Mouse (Mus musculus) forebrain, embryonic 13.5 days (tissue): ENCODE measurements at regions not wholly inside any gene's neighbourhood (a gene's known extent, or its start where the extent isn't known, plus 50 kb on each side); places are given as distances from the start of the nearest gene placed in this dataset.

Experiments
- ATAC-seq: fragments of 200-750 bp; cut with Nextera tagmentation; 2 replicates; pipeline ENCODE4 v1.8.0; 2017
- H3K27ac ChIP-seq: fragments of 300-500 bp; sonication (generic); 2 replicates; pipeline ENCODE4 v1.5.1; 2015; ENCODE audit warnings: inconsistent platforms, mild to moderate bottlenecking, moderate library complexity
- H3K27me3 ChIP-seq: fragments of 300-500 bp; sonication (generic); 2 replicates; pipeline ENCODE4 v1.6.1; 2015; ENCODE audit warnings: mild to moderate bottlenecking, inconsistent platforms
- H3K36me3 ChIP-seq: fragments of 300-500 bp; sonication (generic); 2 replicates; pipeline ENCODE4 v1.6.1; 2015; ENCODE audit warnings: mild to moderate bottlenecking, inconsistent platforms; ENCODE audit not compliant: poor library complexity, severe bottlenecking
- H3K4me1 ChIP-seq: fragments of 300-500 bp; sonication (generic); 2 replicates; pipeline ENCODE4 v1.6.1; 2015; ENCODE audit warnings: inconsistent platforms
- H3K4me2 ChIP-seq: fragments of 300-500 bp; sonication (generic); 2 replicates; pipeline ENCODE4 v1.6.1; 2015; ENCODE audit warnings: inconsistent platforms, mild to moderate bottlenecking, moderate library complexity
- H3K4me3 ChIP-seq: fragments of 300-500 bp; sonication (generic); 2 replicates; pipeline ENCODE4 v1.5.1; 2015; ENCODE audit warnings: mild to moderate bottlenecking, inconsistent platforms
- H3K9ac ChIP-seq: fragments of 300-500 bp; sonication (generic); 2 replicates; pipeline ENCODE4 v1.6.1; 2015; ENCODE audit warnings: mild to moderate bottlenecking, inconsistent platforms
- H3K9me3 ChIP-seq: fragments of 300-500 bp; sonication (generic); replicated peaks from 2 replicates; pipeline ENCODE4 v1.6.1; 2016; ENCODE audit warnings: inconsistent platforms
- WGBS: fragments of 180-500 bp; shearing (Covaris S2); methylation state at CpG from one replicate; pipeline ENCODE4 v1.1.7; 2015; 5-methylcytosine and 5-hydroxymethylcytosine counted together

DNA sequence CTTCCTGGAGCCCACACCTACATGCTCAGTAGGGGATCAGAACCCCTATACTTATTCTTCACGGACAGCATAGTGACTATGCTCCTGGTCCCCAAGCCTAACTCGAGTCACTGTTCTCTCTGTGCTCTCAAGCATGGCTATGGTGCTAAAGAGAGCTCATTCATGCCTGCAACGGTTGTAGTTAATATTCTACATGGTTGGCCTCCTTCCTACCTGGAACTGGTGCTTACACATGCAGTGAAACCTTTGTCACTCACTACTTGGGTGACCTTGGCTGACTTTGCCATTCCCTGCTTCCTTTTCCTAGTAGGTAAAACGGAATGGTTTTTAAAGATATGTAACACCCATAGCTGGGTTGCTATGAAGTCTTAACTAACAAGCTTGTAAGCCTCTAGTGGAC is 70.3 kb upstream of the Gadd45a start:
- no peaks in the 10 kb centered on the region for H3K36me3 ChIP-seq
- no peaks in the 10 kb centered on the region for H3K27me3 ChIP-seq
- WGBS: 83% methylated on average over 4 of the region's 4 CpGs
- no peak overlapping the region for H3K9ac ChIP-seq
- no peak overlapping the region for H3K4me3 ChIP-seq
- no peak overlapping the region for H3K27ac ChIP-seq
- H3K4me2 ChIP-seq: no peak overlapping the region
- no peaks in the 10 kb centered on the region for H3K9me3 ChIP-seq
- ATAC-seq: no peak
- H3K4me1 ChIP-seq: no peaks in the 10 kb centered on the region

DNA sequence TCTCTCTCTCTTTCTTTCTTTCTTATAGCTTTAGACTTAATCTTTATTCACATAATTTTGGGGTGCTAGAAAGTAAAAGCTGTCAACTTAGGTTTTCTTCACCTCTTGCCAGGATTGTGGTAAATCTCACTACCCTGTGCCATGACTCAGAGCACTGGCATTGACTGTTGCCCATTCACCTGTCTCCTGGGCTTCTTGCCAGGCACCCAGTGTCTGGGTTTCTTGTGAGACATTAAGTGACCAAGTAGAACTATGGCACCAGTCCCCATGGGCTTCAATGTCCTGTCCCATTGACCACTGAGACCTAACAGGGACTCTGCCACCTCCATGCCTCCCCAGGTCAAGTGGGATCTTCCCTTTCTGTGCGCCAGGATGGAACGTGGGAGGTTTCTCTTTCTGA is 69.2 kb upstream of the Gadd45a start:
- H3K4me1 ChIP-seq: no peaks in the 10 kb centered on the region
- no peak overlapping the region for H3K9ac ChIP-seq
- no peak overlapping the region for H3K27ac ChIP-seq
- no peaks in the 10 kb centered on the region for H3K27me3 ChIP-seq
- H3K4me3 ChIP-seq: no peak overlapping the region
- H3K9me3 ChIP-seq: no peaks in the 10 kb centered on the region
- ATAC-seq: no peak
- 95% methylated on average over 2 of the region's 2 CpGs for WGBS
- H3K36me3 ChIP-seq: no peaks in the 10 kb centered on the region
- no peak overlapping the region for H3K4me2 ChIP-seq

- 12% methylated on average over 4 of the region's 4 CpGs for WGBS
These were observed 68.1 kb upstream of the Gadd45a start for GRCm38 (mm10) chr6:67105386-67105785.

GRCm38 (mm10) chr6:67104205-67104604 is 66.9 kb upstream of the Gadd45a start:
- no peak for ATAC-seq
- Histone ChIP-seq H3K4me2 (no peak overlapping the region), H3K4me3 (no peak overlapping the region), H3K4me1 (no peaks in the 10 kb centered on the region), H3K27me3 (no peaks in the 10 kb centered on the region), H3K9ac (no peak overlapping the region), H3K27ac (no peak overlapping the region), H3K36me3 (no peaks in the 10 kb centered on the region), H3K9me3 (no peaks in the 10 kb centered on the region)
- 86% methylated on average over 3 of the region's 3 CpGs for WGBS

More at GRCm38 (mm10) chr6:67105386-67105785, 68.1 kb upstream of the Gadd45a start:
- no peak overlapping the region for H3K9ac ChIP-seq
- no peaks in the 10 kb centered on the region for H3K4me1 ChIP-seq
- no peaks in the 10 kb centered on the region for H3K27me3 ChIP-seq
- no peak for ATAC-seq
- H3K9me3 ChIP-seq: no peaks in the 10 kb centered on the region
- H3K4me3 ChIP-seq: no peak overlapping the region
- H3K36me3 ChIP-seq: no peaks in the 10 kb centered on the region
- H3K4me2 ChIP-seq: no peak overlapping the region
- H3K27ac ChIP-seq: no peak overlapping the region

- Histone ChIP-seq H3K36me3 (no peaks in the 10 kb centered on the region), H3K27ac (no peak overlapping the region), H3K9ac (no peak overlapping the region), H3K9me3 (no peaks in the 10 kb centered on the region), H3K4me1 (no peaks in the 10 kb centered on the region), H3K4me2 (no peak overlapping the region), H3K4me3 (no peak overlapping the region), H3K27me3 (no peaks in the 10 kb centered on the region)
- WGBS: 74% methylated on average over 11 of the region's 11 CpGs
- no peak for ATAC-seq
These were observed 65.4 kb upstream of the Gadd45a start for GRCm38 (mm10) chr6:67102541-67103134.

DNA sequence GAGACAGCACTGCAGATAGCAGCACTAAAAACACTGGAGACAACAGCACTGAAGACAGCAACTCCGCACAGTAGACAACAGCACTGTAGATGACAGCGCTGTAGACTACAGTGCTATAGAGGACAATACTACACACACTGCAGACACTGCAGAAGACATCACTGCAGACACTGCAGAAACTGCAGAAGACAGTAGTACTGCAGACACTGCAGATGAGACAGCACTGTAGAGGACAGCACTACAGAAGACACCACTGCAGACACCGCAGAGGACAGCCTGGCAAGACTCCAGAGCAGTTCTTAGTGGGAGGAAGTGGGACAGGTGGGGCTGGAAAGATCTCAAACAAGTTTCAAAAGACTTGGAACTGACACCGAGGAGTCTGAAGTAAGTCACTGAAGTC is 64.8 kb upstream of the Gadd45a start:
- no peak overlapping the region for H3K9ac ChIP-seq
- H3K36me3 ChIP-seq: no peaks in the 10 kb centered on the region
- H3K4me2 ChIP-seq: no peak overlapping the region
- H3K27ac ChIP-seq: no peak overlapping the region
- H3K27me3 ChIP-seq: no peaks in the 10 kb centered on the region
- no peak for ATAC-seq
- H3K9me3 ChIP-seq: no peaks in the 10 kb centered on the region
- no peak overlapping the region for H3K4me3 ChIP-seq
- WGBS: 86% methylated on average over 4 of the region's 4 CpGs
- H3K4me1 ChIP-seq: no peaks in the 10 kb centered on the region

GRCm38 (mm10) chr6:67094426-67094825 is 57.2 kb upstream of the Gadd45a start:
- H3K27me3 ChIP-seq: no peaks in the 10 kb centered on the region
- no peaks in the 10 kb centered on the region for H3K36me3 ChIP-seq
- H3K9ac ChIP-seq: no peak overlapping the region
- H3K27ac ChIP-seq: no peak overlapping the region
- no peaks in the 10 kb centered on the region for H3K9me3 ChIP-seq
- H3K4me3 ChIP-seq: no peak overlapping the region
- no peak overlapping the region for H3K4me2 ChIP-seq
- WGBS: 82% methylated on average over 3 of the region's 3 CpGs
- H3K4me1 ChIP-seq: no peaks in the 10 kb centered on the region
- no peak for ATAC-seq

- WGBS: 89% methylated on average over 1 of the region's 1 CpGs
These were observed 55.9 kb upstream of the Gadd45a start for GRCm38 (mm10) chr6:67093128-67093527.

DNA sequence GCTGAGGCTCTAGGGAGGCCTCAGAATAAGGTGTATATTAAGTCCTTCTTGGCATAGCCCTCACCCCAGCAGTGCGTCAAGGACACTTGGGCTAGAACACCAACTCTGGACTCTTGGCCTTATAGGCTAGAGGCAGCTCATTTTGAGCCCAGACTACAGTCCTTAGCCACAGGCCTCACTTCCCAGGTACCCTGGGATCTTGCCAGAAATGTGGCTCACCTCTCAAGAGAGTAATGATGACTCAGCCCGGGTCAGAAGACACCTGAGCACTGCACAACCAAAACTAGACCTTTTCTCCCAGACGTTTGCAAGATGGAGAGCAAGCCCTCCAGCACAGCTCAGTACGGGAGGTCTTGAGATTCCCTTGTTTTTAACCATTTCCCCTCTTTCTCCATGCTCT is 52.9 kb upstream of the Gadd45a start:
- WGBS: 89% methylated on average over 4 of the region's 4 CpGs
- no peak overlapping the region for H3K4me2 ChIP-seq
- H3K27ac ChIP-seq: no peak overlapping the region
- no peaks in the 10 kb centered on the region for H3K9me3 ChIP-seq
- H3K9ac ChIP-seq: no peak overlapping the region
- no peak for ATAC-seq
- no peaks in the 10 kb centered on the region for H3K27me3 ChIP-seq
- H3K4me1 ChIP-seq: no peaks in the 10 kb centered on the region
- H3K36me3 ChIP-seq: no peaks in the 10 kb centered on the region
- no peak overlapping the region for H3K4me3 ChIP-seq

More at GRCm38 (mm10) chr6:67093128-67093527, 55.9 kb upstream of the Gadd45a start:
- H3K4me3 ChIP-seq: no peak overlapping the region
- H3K27ac ChIP-seq: no peak overlapping the region
- H3K4me1 ChIP-seq: no peaks in the 10 kb centered on the region
- no peaks in the 10 kb centered on the region for H3K36me3 ChIP-seq
- H3K9ac ChIP-seq: no peak overlapping the region
- ATAC-seq: no peak
- H3K4me2 ChIP-seq: no peak overlapping the region
- no peaks in the 10 kb centered on the region for H3K27me3 ChIP-seq
- no peaks in the 10 kb centered on the region for H3K9me3 ChIP-seq

DNA sequence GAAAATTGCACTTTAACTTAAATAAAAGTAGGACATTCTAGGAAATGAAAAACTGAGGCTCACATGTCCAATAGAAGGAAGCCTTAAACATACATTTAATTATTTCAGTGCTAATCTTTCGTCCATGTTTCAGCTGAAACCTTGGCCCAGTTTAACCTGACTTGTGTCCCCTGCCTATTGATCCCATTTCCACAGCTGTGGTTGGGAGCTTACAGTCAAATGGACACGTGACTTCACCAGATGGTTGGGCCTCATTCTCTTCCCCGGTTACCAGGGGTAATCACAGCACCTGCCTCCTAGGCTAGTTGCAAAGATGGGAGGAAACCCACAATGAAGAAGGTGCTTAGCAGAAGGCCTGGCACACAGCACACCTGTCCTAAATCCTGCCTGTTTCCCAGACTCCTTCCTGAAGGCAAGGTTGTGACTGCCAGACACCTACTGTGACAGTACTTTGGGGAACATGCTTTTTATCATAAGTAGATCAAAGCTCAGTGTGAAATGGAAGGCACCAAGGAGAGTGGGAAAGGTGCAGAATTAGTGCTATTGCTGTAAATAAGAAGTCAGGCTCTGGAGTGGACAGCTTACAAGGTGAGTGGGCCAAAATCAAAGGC is 52.4 kb upstream of the Gadd45a start:
- Histone ChIP-seq H3K4me1 (no peaks in the 10 kb centered on the region), H3K4me3 (no peak overlapping the region), H3K4me2 (no peak overlapping the region), H3K9ac (no peak overlapping the region), H3K27ac (no peak overlapping the region), H3K27me3 (no peaks in the 10 kb centered on the region), H3K9me3 (no peaks in the 10 kb centered on the region), H3K36me3 (no peaks in the 10 kb centered on the region)
- no peak for ATAC-seq
- WGBS: 74% methylated on average over 3 of the region's 3 CpGs

GRCm38 (mm10) chr6:67088741-67089455 is 51.6 kb upstream of the Gadd45a start:
- Histone ChIP-seq H3K4me2 (no peak overlapping the region), H3K4me3 (no peak overlapping the region), H3K9me3 (no peaks in the 10 kb centered on the region), H3K27ac (no peak overlapping the region), H3K36me3 (no peaks in the 10 kb centered on the region), H3K4me1 (no peaks in the 10 kb centered on the region), H3K9ac (no peak overlapping the region), H3K27me3 (no peaks in the 10 kb centered on the region)
- no peak for ATAC-seq
- 76% methylated on average over 21 of the region's 21 CpGs for WGBS

- Histone ChIP-seq H3K27ac (no peak overlapping the region), H3K4me1 (no peaks in the 10 kb centered on the region), H3K4me2 (no peak overlapping the region), H3K27me3 (no peaks in the 10 kb centered on the region), H3K36me3 (no peaks in the 10 kb centered on the region), H3K9me3 (no peaks in the 10 kb centered on the region), H3K9ac (no peak overlapping the region), H3K4me3 (no peak overlapping the region)
- WGBS: 89% methylated on average over 5 of the region's 5 CpGs
- no peak for ATAC-seq
These were observed 50.7 kb upstream of the Gadd45a start for GRCm38 (mm10) chr6:67087837-67088440.
